Mouse (Mus musculus): ENCODE measurements around the gene Acot11. TPM values are rescaled to one million over a fixed set of nuclear protein-coding genes. Genes with fewer than 3 reads are reported as not detected.
"Not testable (repeated sequence)": the region's sequence is repeated elsewhere in the genome, so short reads cannot be mapped to it uniquely, and the experiment has no call there.

Acot11 gene
- polyA plus RNA-seq, 1 experiment from 2014 or later = 2.4 TPM

GRCm38 (mm10) chr4:106751726-106752125, 53.1 kb downstream of the Acot11 start:
- no peak overlapping the region for H3K27ac ChIP-seq (replicated peaks)
- no peaks in the 10 kb centered on the region for H3K36me3 ChIP-seq
- no peak overlapping the region for H3K9ac ChIP-seq
- H3K4me2 ChIP-seq = no peak overlapping the region
- no peaks in the 10 kb centered on the region for H3K9me3 ChIP-seq
- no peak overlapping the region for H3K4me3 ChIP-seq
- no peaks in the 10 kb centered on the region for H3K27me3 ChIP-seq
- WGBS = 90% methylated on average over 6 of the region's 6 CpGs
- H3K4me1 ChIP-seq (replicated peaks) = peaks cover 23% of the 10 kb centered on the region
- ATAC-seq (ENCODE audit: low FRiP score, low read depth) = no peak

DNA sequence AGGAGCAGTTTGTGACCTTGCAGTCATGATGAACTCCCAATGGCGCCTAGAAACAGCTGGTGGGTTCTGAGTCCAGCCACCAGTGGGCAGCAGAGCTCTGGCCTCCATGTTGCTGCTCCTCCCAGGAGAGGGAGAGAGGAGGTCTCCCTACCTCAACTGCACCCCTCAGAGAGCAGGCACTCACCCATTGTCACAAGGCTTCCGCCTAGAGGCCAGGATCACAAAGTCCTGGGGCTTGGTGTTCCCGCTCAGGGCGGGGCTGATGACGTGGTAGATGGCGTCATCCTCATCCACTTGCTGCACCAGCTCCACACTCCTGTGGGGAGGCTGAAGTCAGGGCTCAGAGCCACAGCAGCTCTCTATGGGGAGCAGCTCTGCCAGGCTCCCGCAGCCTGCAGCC, 55.1 kb downstream of the Acot11 start:
- Histone ChIP-seq H3K4me3 (peak overlapping the region; percentile 23), H3K4me1 (replicated peaks) (peaks cover 26% of the 10 kb centered on the region), H3K9ac (0 out of 2 replicates have a peak overlapping the region, but pooled peaks have one; percentile 20), H3K27me3 (no peaks in the 10 kb centered on the region), H3K27ac (replicated peaks) (peak overlapping the region; percentile 52; the same call in 1 of the 2 replicates), H3K4me2 (peak overlapping the region; percentile 53), H3K9me3 (no peaks in the 10 kb centered on the region), H3K36me3 (no peaks in the 10 kb centered on the region)
- WGBS = 2% methylated on average over 7 of the region's 7 CpGs
- peak; percentile 91 for ATAC-seq (ENCODE audit: low FRiP score, low read depth)

DNA sequence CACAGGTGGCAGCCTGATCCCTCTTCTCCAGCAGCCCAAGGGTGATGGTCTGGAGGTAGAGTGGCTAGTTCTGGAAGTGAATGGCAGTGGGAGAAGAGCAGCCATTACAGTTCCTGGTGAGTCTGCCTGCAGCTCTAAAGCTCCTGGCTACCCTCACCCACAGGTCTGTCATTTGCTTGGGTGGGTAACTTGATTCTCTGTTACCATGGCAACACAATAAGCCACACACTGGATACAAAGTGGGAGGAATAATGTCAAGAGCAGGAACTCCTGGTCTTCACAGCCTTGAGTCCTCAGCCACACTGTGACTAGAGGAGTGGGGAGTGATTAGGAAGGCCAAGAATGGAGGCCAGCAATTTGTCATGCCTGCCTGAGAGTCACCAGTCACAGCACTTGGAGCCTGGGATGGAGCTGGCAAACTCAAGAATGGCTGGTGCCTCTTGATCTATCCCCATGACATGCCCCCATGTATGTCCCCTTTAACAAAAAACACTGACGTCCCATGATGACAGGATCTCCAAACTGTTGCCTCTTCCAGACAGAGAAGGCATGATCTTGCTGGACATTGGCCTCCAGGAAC, 57.7 kb downstream of the Acot11 start:
- no peak for ATAC-seq (ENCODE audit: low FRiP score, low read depth)
- H3K27me3 ChIP-seq = no peaks in the 10 kb centered on the region
- 77% methylated on average over 1 of the region's 1 CpGs for WGBS
- H3K4me2 ChIP-seq = no peak overlapping the region
- H3K9me3 ChIP-seq = no peaks in the 10 kb centered on the region
- peaks cover 26% of the 10 kb centered on the region for H3K4me1 ChIP-seq (replicated peaks)
- no peak overlapping the region for H3K27ac ChIP-seq (replicated peaks)
- no peak overlapping the region for H3K4me3 ChIP-seq
- no peaks in the 10 kb centered on the region for H3K36me3 ChIP-seq
- no peak overlapping the region for H3K9ac ChIP-seq

GRCm38 (mm10) chr4:106745862-106746261, 58.9 kb downstream of the Acot11 start:
- Histone ChIP-seq H3K9me3 (no peaks in the 10 kb centered on the region), H3K4me1 (replicated peaks) (peaks cover 26% of the 10 kb centered on the region), H3K4me3 (no peak overlapping the region), H3K27me3 (no peaks in the 10 kb centered on the region), H3K36me3 (no peaks in the 10 kb centered on the region), H3K4me2 (no peak overlapping the region), H3K9ac (no peak overlapping the region), H3K27ac (replicated peaks) (no peak overlapping the region)
- no peak for ATAC-seq (ENCODE audit: low FRiP score, low read depth)
- 75% methylated on average over 7 of the region's 7 CpGs for WGBS

- Histone ChIP-seq H3K9ac (no peak overlapping the region), H3K36me3 (no peaks in the 10 kb centered on the region)
- WGBS = 64% methylated on average over 3 of the region's 3 CpGs
Measured at GRCm38 (mm10) chr4:106737904-106738303, 66.9 kb downstream of the Acot11 start.

GRCm38 (mm10) chr4:106736884-106737283, 67.9 kb downstream of the Acot11 start:
- H3K4me3 ChIP-seq; H3K4me1 ChIP-seq (replicated peaks); H3K4me2 ChIP-seq; ATAC-seq (ENCODE audit: low FRiP score, low read depth); H3K27me3 ChIP-seq; H3K36me3 ChIP-seq; H3K9me3 ChIP-seq; H3K9ac ChIP-seq; H3K27ac ChIP-seq (replicated peaks): not testable (repeated sequence)
- 92% methylated on average over 1 of the region's 1 CpGs for WGBS

More at GRCm38 (mm10) chr4:106737904-106738303, 66.9 kb downstream of the Acot11 start:
- no peaks in the 10 kb centered on the region for H3K27me3 ChIP-seq
- no peak overlapping the region for H3K4me2 ChIP-seq
- no peak overlapping the region for H3K27ac ChIP-seq (replicated peaks)
- no peak for ATAC-seq (ENCODE audit: low FRiP score, low read depth)
- no peaks in the 10 kb centered on the region for H3K4me1 ChIP-seq (replicated peaks)
- H3K4me3 ChIP-seq = no peak overlapping the region
- no peaks in the 10 kb centered on the region for H3K9me3 ChIP-seq

DNA sequence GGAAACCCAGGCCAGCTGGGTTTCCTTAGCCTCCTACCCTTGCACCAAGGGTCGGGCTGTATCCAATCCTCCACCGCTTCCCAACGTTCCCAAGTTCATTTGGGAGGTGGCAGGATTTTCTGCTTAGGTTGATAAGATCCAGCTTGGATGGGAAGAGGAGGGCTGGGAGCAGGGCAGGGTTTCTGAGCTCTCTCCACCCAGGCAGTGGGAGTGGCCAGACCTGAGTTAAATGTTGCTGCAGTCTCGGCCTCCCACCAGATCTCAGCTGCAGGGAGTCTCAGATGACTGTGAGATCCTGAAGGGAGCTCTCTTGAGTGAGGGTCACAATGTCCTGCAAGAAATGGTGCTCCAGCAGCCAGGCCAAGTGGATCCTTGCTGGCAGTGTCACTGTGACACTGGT, 71.2 kb downstream of the Acot11 start, which contains the start of gene Fam151a:
TSS of gene Fam151a (plus strand) at position 254 of the 400 bp plus-strand sequence.
- no peak within 1 kb of the TSS for H3K9ac ChIP-seq
- H3K4me3 ChIP-seq = no peak within 1 kb of the TSS
- H3K9me3 ChIP-seq = no peaks in the 10 kb centered on the region
- H3K36me3 ChIP-seq = no peaks in the 10 kb centered on the region
- ATAC-seq (ENCODE audit: low FRiP score, low read depth) = no peak
- H3K4me1 ChIP-seq (replicated peaks) = no peaks in the 10 kb centered on the region
- H3K4me2 ChIP-seq = no peak within 1 kb of the TSS
- 73% methylated on average over 4 of the region's 4 CpGs for WGBS
- H3K27ac ChIP-seq (replicated peaks) = no peak within 1 kb of the TSS
- no peaks in the 10 kb centered on the region for H3K27me3 ChIP-seq

DNA sequence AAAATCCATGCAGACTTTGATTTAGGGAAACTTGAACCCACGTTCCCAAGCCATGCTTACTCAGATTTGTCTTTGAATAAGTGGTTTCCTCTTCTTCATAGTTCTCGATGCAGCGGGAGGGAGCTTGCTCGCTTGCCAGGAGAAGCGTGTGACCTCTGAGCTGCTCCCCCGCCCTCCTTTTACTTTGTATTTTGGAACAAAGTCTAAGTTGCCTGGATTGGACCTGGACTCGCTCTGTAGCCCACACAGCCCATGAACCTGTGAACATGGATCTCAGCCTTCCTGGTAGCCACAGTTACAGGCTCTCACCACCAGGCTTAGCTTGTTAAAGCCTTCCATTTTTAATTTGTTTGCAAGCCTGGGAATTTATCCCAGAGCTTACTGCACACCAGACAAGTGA, 74.0 kb downstream of the Acot11 start, which contains the start of gene Mroh7:
TSS of gene Mroh7 (minus strand) at position 112 of the 400 bp plus-strand sequence.
- WGBS = 84% methylated on average over 7 of the region's 7 CpGs
- no peak for ATAC-seq (ENCODE audit: low FRiP score, low read depth)

DNA sequence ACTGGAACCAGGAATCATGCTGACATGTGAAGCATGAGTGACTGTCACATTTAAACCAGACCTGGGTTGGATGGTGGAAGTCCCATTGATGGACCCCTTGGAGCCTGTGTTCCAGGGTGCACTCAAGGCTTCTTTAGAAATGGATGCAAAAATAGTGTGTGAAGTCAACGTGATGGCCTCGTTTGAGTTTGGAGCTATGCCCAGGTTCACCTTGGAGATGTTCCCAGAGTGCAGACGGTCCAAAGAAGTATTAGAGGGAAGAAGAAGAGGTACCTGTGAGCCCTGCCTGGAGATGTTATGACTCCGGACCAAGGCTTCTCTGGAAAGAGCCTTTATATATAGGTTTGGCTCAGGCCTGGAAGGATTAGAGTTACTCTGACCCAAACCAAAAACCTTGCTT, 84.2 kb downstream of the Acot11 start:
- H3K4me3 ChIP-seq = no peak overlapping the region
- no peaks in the 10 kb centered on the region for H3K27me3 ChIP-seq
- H3K27ac ChIP-seq (replicated peaks) = no peak overlapping the region
- no peak overlapping the region for H3K9ac ChIP-seq
- WGBS = 79% methylated on average over 4 of the region's 4 CpGs
- ATAC-seq (ENCODE audit: low FRiP score, low read depth) = no peak
- H3K4me1 ChIP-seq (replicated peaks) = no peaks in the 10 kb centered on the region
- no peaks in the 10 kb centered on the region for H3K9me3 ChIP-seq
- no peaks in the 10 kb centered on the region for H3K36me3 ChIP-seq
- no peak overlapping the region for H3K4me2 ChIP-seq

More for the DNA sequence above, 74.0 kb downstream of the Acot11 start, which contains the start of gene Mroh7:
- H3K27me3 ChIP-seq = no peaks in the 10 kb centered on the region
- no peaks in the 10 kb centered on the region for H3K9me3 ChIP-seq
- H3K36me3 ChIP-seq = no peaks in the 10 kb centered on the region
- H3K9ac ChIP-seq = no peak within 1 kb of the TSS
- H3K27ac ChIP-seq (replicated peaks) = no peak within 1 kb of the TSS
- H3K4me3 ChIP-seq = no peak within 1 kb of the TSS
- H3K4me2 ChIP-seq = no peak within 1 kb of the TSS
- no peaks in the 10 kb centered on the region for H3K4me1 ChIP-seq (replicated peaks)

DNA sequence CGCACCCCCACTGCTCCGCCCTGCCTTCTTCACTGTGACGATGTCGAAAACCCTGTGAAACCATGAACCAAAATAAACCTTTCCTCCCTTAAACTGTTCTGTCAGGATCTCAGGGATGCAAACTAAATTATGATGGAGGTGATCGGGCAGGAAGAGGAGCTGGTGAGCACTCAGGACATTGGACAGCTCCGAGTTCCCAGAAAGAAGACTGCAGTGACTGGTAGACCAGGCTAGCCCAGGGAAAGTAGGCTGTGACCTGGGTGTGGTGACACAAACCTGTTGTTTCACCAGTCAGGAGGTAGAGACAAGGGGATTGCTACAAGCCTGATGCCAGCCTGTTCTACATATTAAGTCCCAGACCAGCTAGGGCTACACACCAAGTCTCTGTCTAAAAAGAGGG, 91.2 kb downstream of the Acot11 start:
- 93% methylated on average over 6 of the region's 6 CpGs for WGBS
- no peaks in the 10 kb centered on the region for H3K9me3 ChIP-seq

DNA sequence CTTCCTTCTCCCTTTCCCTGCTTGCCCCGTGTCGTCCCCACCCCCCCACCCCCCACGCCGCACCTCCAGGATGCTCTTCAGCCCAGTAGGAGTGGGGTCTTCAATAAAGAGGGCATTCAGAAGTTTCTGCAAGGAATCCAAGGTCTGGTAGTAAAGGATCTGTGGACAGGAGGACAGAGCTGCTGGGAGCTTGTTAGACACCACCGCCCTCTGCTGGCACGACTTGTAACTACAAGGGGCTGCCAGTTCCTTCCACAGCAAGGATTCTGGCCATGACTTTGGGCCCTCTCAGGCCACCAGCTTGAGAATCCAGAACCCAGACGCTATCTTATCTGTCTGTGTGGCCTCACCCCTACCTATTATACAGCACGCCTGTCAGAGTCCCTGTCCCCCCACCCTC, 96.4 kb downstream of the Acot11 start:
- H3K9me3 ChIP-seq = no peaks in the 10 kb centered on the region
- H3K36me3 ChIP-seq = no peaks in the 10 kb centered on the region
- H3K4me2 ChIP-seq = peak overlapping the region; percentile 32
- no peak overlapping the region for H3K27ac ChIP-seq (replicated peaks)
- no peak overlapping the region for H3K9ac ChIP-seq
- H3K27me3 ChIP-seq = no peaks in the 10 kb centered on the region
- 0% methylated on average over 8 of the region's 8 CpGs for WGBS
- ATAC-seq (ENCODE audit: low FRiP score, low read depth) = no peak; the same call in 1 of the 2 replicates
- no peak overlapping the region for H3K4me3 ChIP-seq
- peaks cover 20% of the 10 kb centered on the region for H3K4me1 ChIP-seq (replicated peaks)

More for the DNA sequence above, 91.2 kb downstream of the Acot11 start:
- no peak overlapping the region for H3K9ac ChIP-seq
- H3K27me3 ChIP-seq = no peaks in the 10 kb centered on the region
- H3K27ac ChIP-seq (replicated peaks) = no peak overlapping the region
- H3K4me2 ChIP-seq = no peak overlapping the region
- H3K36me3 ChIP-seq = no peaks in the 10 kb centered on the region
- H3K4me3 ChIP-seq = no peak overlapping the region
- H3K4me1 ChIP-seq (replicated peaks) = no peaks in the 10 kb centered on the region
- ATAC-seq (ENCODE audit: low FRiP score, low read depth) = no peak

GRCm38 (mm10) chr4:106707957-106708356, 96.8 kb downstream of the Acot11 start:
- Histone ChIP-seq H3K36me3 (no peaks in the 10 kb centered on the region), H3K27me3 (no peaks in the 10 kb centered on the region), H3K27ac (replicated peaks) (no peak overlapping the region), H3K4me3 (no peak overlapping the region), H3K4me1 (replicated peaks) (peaks cover 20% of the 10 kb centered on the region), H3K4me2 (peak overlapping the region; percentile 32), H3K9ac (no peak overlapping the region), H3K9me3 (no peaks in the 10 kb centered on the region)
- 35% methylated on average over 5 of the region's 5 CpGs for WGBS
- ATAC-seq (ENCODE audit: low FRiP score, low read depth) = no peak; the same call in 1 of the 2 replicates

Data from hindbrain, embryonic 15.5 days (tissue).